Mouse (Mus musculus) liver, adult 2 months (tissue): ENCODE results near the gene Hsh2d. TPM values are rescaled to one million over a fixed set of nuclear protein-coding genes. Genes with fewer than 3 reads are reported as not detected.
A peak's percentile ranks its signal among the peaks of the same experiment; 100 is the strongest.

ENCODE experiments used
- DNase-seq: peaks from one replicate; pipeline ENCODE4 v3.0.0-alpha.2; 2011; ENCODE audit warnings: low read depth, low spot score; ENCODE audit errors: extremely low read depth
- H3K27ac ChIP-seq: fragments of 200-500 bp; replicated peaks from 2 replicates; pipeline ENCODE4 v1.5.1; 2012; ENCODE audit warnings: low read depth, mild to moderate bottlenecking, control low read depth, inconsistent platforms, low read length; ENCODE audit not compliant: insufficient read depth
- H3K27me3 ChIP-seq: fragments of 200-500 bp; 2 replicates; pipeline ENCODE4 v1.6.1; 2012; ENCODE audit warnings: mild to moderate bottlenecking, moderate library complexity, low read length, inconsistent platforms; ENCODE audit not compliant: control insufficient read depth, insufficient read depth
- H3K36me3 ChIP-seq: fragments of 200-500 bp; 2 replicates; pipeline ENCODE4 v1.6.1; 2012; ENCODE audit warnings: low read length, inconsistent platforms; ENCODE audit not compliant: control insufficient read depth, insufficient read depth
- H3K4me1 ChIP-seq: fragments of 200-500 bp; 2 replicates; pipeline ENCODE4 v1.6.1; 2011; ENCODE audit warnings: low read length; ENCODE audit not compliant: control insufficient read depth, insufficient read depth
- H3K4me3 ChIP-seq: fragments of 200-500 bp; 2 replicates; pipeline ENCODE4 v1.5.1; 2011; ENCODE audit warnings: low read depth, mild to moderate bottlenecking, control low read depth, low read length, moderate library complexity; ENCODE audit not compliant: insufficient read depth
- H3K79me2 ChIP-seq: fragments of 200-500 bp; 2 replicates; pipeline ENCODE4 v1.6.1; 2012; ENCODE audit warnings: inconsistent platforms, mild to moderate bottlenecking, low read length, moderate library complexity; ENCODE audit not compliant: control insufficient read depth, insufficient read depth
- H3K9ac ChIP-seq: fragments of 200-500 bp; 2 replicates; pipeline ENCODE4 v1.6.1; 2012; ENCODE audit warnings: low read depth, mild to moderate bottlenecking, control low read depth, inconsistent platforms, low read length
- CTCF ChIP-seq: fragments of 200-500 bp; IDR thresholded peaks from 2 replicates; pipeline ENCODE4 v1.5.1; 2011; ENCODE audit warnings: low read depth, low read length, control low read depth
- POLR2A ChIP-seq: fragments of 200-500 bp; IDR thresholded peaks from 2 replicates; pipeline ENCODE4 v1.6.1; 2011; ENCODE audit warnings: low read length, control low read depth; ENCODE audit not compliant: insufficient read depth; ENCODE audit errors: extremely low read depth
- WGBS: fragments of 180-500 bp; shearing (Covaris S2); methylation state at CpG from one replicate; pipeline ENCODE4 v1.1.7; 2018; 5-methylcytosine and 5-hydroxymethylcytosine counted together
- polyA plus RNA-seq: library from polyadenylated mRNA; depleted of rRNA; stranded (reverse); fragments of >200 nt; gene quantifications from 2 replicates; pipeline ENCODE4 v1.2.3, GENCODE M21; 2012; rRNA removed
- total RNA-seq: library from RNA; depleted of rRNA; stranded (reverse); fragments of >200 nt; gene quantifications from 2 replicates; pipeline ENCODE4 v1.2.3, GENCODE M21; 2014; rRNA removed

Hsh2d gene
- total RNA-seq (0.07 and 0.18 TPM in 2 replicates), polyA plus RNA-seq (0.07 and 0.11 TPM in 2 replicates)

DNA sequence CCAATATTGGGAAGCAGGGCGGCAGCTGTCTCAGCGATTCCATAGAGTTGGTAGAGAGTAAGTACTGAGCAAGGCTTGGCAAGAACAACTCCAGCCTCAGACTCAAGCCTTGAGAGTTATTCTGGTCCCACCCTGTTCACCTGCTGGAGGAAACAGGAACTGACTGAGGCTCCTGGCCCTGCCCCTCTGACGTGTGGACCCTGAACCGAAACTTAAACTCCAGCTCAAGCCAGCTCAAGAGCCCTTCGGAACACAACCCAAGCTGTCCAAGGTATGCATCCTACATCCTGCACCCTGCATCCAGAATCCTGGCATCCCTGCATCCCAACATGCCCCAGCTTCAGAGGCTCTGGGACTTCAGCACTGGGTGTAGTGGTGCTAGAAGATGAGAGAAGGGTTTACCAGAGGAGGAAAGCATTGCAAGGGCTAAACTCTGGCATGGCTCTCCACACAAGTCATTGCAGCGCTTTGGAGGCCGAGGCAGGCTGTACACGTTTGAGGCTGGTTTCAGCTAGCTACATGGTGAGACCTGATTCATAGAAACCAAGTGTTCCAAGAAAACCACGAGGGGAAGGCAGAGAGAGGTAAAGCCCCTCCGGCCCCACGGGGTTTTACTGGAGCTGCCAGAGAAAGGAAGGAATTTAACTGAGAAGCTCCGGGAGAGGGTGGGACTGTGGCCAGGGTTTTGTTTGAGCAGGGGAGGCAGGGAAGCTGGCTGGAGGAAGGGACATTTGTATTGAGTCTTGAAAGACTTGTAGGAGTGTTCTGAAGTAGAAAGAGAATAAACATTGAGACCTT lies at the start of gene Hsh2d:
Gene Hsh2d, plus strand, starts transcription at position 222 of the 798 bp plus-strand sequence.
- H3K9ac ChIP-seq: no peak within 1 kb of the TSS
- WGBS: 66% methylated on average over 12 of the region's 12 CpGs
- TF ChIP-seq CTCF (no peak), POLR2A (no peak)
- no peaks in the 10 kb centered on the region for H3K4me1 ChIP-seq
- H3K27me3 ChIP-seq: no peaks in the 10 kb centered on the region
- H3K27ac ChIP-seq: no peak within 1 kb of the TSS
- peak within 1 kb of the TSS; percentile 21; the same call in 1 of the 2 replicates for H3K4me3 ChIP-seq
- no peaks in the 10 kb centered on the region for H3K36me3 ChIP-seq
- H3K79me2 ChIP-seq: no peaks in the 10 kb centered on the region
- no peak for DNase-seq

DNA sequence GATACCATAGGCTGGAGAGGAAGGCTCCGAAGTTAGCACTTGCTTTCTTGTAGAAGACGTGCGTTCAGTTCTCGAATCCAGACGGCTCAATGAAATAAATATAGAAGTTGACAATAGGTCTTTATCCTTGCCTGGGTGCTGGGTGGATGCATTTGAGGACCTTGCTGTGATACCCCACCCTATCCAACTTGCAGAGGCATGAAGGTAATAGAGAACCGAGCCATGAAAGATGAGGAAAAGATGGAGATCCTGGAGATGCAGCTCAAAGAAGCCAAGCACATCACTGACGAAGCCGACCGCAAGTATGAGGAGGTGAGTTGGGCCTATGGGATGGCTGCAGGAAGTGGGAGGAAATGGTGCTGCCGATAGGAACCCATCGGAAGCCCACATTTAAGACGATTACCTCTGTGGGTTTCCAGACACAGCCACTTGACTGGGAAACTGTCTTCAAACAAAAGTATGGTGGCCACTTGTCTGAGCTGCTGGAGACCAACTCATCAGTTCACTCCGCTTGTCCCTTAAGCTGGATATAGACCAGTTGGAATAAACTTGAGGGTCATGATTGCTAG lies 46.1 kb upstream of the Hsh2d start:
- TF ChIP-seq CTCF (no peak), POLR2A (no peak)
- 93% methylated on average over 13 of the region's 13 CpGs for WGBS
- no peak overlapping the region for H3K4me3 ChIP-seq
- H3K79me2 ChIP-seq: no peaks in the 10 kb centered on the region; the same call in 1 of the 2 replicates
- peaks cover 35% of the 10 kb centered on the region for H3K36me3 ChIP-seq
- H3K4me1 ChIP-seq: peaks cover 9% of the 10 kb centered on the region
- no peak for DNase-seq
- H3K9ac ChIP-seq: no peak overlapping the region
- H3K27ac ChIP-seq: no peak overlapping the region
- no peaks in the 10 kb centered on the region for H3K27me3 ChIP-seq

DNA sequence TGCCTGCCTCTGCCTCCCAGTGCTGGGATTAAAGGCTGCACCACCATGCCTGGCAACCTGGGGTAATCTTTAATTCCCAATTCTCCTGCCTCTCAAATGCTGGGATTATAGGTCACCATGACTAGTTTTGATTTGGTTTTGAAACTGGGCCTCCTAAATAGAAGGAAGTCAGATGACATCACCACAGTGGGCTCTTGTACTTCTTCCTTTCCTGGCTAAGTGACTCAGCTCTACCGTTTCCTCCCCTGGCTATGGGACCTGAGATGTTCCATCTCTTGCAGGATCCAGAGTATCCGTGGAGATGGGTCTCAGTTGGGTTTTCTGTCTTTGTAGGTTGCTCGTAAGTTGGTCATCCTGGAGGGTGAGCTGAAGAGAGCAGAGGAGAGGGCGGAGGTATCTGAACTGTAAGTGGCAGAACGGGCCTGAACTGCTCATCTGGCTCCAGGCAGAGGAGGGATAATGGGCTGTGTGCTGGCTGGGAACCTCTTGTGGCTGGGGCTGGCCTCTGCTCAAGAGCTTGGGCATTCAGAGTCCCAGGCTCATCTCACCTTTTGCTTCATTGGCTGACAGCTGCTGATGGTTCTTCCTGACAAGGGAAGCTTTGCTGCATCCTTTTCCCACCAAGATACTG lies 45.0 kb upstream of the Hsh2d start:
- 84% methylated on average over 5 of the region's 5 CpGs for WGBS
- H3K36me3 ChIP-seq: peaks cover 35% of the 10 kb centered on the region
- H3K27ac ChIP-seq: no peak overlapping the region
- TF ChIP-seq CTCF (no peak), POLR2A (no peak)
- H3K9ac ChIP-seq: no peak overlapping the region
- H3K4me3 ChIP-seq: no peak overlapping the region
- peaks cover 9% of the 10 kb centered on the region for H3K4me1 ChIP-seq
- no peak for DNase-seq
- no peaks in the 10 kb centered on the region for H3K27me3 ChIP-seq
- H3K79me2 ChIP-seq: no peaks in the 10 kb centered on the region

DNA sequence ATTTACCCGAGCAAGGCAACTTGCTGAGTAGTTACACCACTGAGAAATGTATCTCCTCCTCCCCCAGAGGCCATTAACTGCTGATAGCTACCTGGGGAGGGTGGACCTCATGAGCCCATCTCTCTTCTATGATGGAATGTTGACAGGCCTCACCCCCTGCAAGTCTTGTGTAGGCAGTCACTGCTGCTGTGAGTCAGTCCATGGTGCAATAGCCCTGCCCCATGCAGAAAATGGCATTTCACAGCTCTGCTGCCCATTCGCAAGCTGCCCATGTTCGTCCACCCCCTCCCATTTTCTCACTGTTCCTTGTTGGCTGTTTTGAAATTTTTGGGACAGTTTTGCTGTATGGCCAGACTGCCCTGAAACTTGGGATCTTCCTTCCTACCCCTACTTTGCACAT lies 43.9 kb upstream of the Hsh2d start:
- peaks cover 9% of the 10 kb centered on the region for H3K4me1 ChIP-seq
- DNase-seq: no peak
- peaks cover 36% of the 10 kb centered on the region for H3K36me3 ChIP-seq
- peak overlapping the region; percentile 39; the same call in 1 of the 2 replicates for H3K27ac ChIP-seq
- no peaks in the 10 kb centered on the region for H3K27me3 ChIP-seq
- H3K4me3 ChIP-seq: no peak overlapping the region
- TF ChIP-seq CTCF (no peak), POLR2A (no peak)
- H3K9ac ChIP-seq: no peak overlapping the region
- 52% methylated on average over 3 of the region's 3 CpGs for WGBS
- no peaks in the 10 kb centered on the region for H3K79me2 ChIP-seq

DNA sequence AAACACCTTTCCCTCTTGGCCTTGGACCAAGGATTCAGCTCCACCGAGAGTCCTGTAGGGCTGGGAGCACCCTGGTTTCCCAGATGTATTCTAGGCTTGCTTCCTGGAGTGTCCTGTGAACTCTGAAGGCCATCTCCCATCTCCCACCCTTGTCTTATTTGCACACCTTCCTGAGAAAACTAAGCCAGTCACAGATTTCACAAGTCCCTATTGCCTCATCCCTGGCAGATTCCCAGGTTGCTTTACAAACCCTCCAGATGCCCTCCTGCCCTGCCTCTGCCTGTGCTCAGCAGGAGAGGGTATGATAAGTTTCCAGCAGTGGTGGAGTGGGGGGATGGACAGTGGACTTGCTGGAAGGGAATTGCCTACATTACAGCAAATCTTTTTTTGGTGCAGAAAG lies 43.4 kb upstream of the Hsh2d start:
- Histone ChIP-seq H3K27me3 (no peaks in the 10 kb centered on the region), H3K9ac (no peak overlapping the region), H3K27ac (peak overlapping the region; percentile 39; the same call in 1 of the 2 replicates), H3K36me3 (peaks cover 33% of the 10 kb centered on the region), H3K4me3 (no peak overlapping the region), H3K4me1 (peaks cover 9% of the 10 kb centered on the region), H3K79me2 (no peaks in the 10 kb centered on the region)
- TF ChIP-seq POLR2A (no peak), CTCF (no peak)
- peak; percentile 99 for DNase-seq
- 10% methylated on average over 1 of the region's 1 CpGs for WGBS
